Mouse (Mus musculus) myocyte (in vitro differentiated cells): ENCODE measurements around the gene Hal. TPM values are rescaled to one million over a fixed set of nuclear protein-coding genes. Genes with fewer than 3 reads are reported as not detected.

ENCODE experiments used
- H3K27me3 ChIP-seq: one replicate; pipeline ENCODE4 v1.6.1; 2011; ENCODE audit not compliant: control insufficient read depth, insufficient read depth, insufficient read length
- H3K36me3 ChIP-seq: one replicate; pipeline ENCODE4 v1.6.1; 2011; ENCODE audit not compliant: control insufficient read depth, insufficient read depth
- H3K4me2 ChIP-seq: one replicate; pipeline ENCODE4 v1.6.1; 2011; ENCODE audit warnings: low read depth, control low read depth
- H3K4me3 ChIP-seq: one replicate; pipeline ENCODE4 v1.5.1; 2011; ENCODE audit warnings: mild to moderate bottlenecking, control low read depth, moderate library complexity
- H3K79me2 ChIP-seq: one replicate; pipeline ENCODE4 v1.6.1; 2011; ENCODE audit not compliant: control insufficient read depth, insufficient read depth
- H3ac ChIP-seq: one replicate; pipeline ENCODE4 v1.6.1; 2011; ENCODE audit not compliant: control insufficient read depth, insufficient read length
- CEBPB ChIP-seq: IDR thresholded peaks from 2 replicates; pipeline ENCODE4 v1.6.1; 2011; ENCODE audit warnings: mild to moderate bottlenecking, moderate library complexity; ENCODE audit not compliant: poor library complexity, insufficient read depth, severe bottlenecking
- E2F4 ChIP-seq: IDR thresholded peaks from one replicate; pipeline ENCODE4 v1.6.1; 2011; ENCODE audit warnings: mild to moderate bottlenecking, control low read depth, moderate library complexity; ENCODE audit not compliant: insufficient read depth
- MAX ChIP-seq: IDR thresholded peaks from one replicate; pipeline ENCODE4 v1.6.1; 2011; ENCODE audit warnings: low read depth, mild to moderate bottlenecking, control low read depth
- MYOD1 ChIP-seq, 3 experiments: IDR thresholded peaks; one replicate each; pipeline ENCODE4 v1.6.1; 2011; ENCODE audit warnings: control low read depth in 2 of 3, low read depth in 2 of 3, mild to moderate bottlenecking in 2 of 3, moderate library complexity in 1 of 3; ENCODE audit not compliant: insufficient read length in 2 of 3, control insufficient read depth in 1 of 3
- MYOG ChIP-seq, 3 experiments: IDR thresholded peaks; one replicate each; pipeline ENCODE4 v1.6.1; 2011; ENCODE audit warnings: control low read depth in 2 of 3, low read depth in 2 of 3, mild to moderate bottlenecking in 2 of 3; ENCODE audit not compliant: insufficient read length in 2 of 3, control insufficient read depth in 1 of 3, insufficient read depth in 1 of 3
- POLR2A ChIP-seq: IDR thresholded peaks from one replicate; pipeline ENCODE4 v1.6.1; 2011; ENCODE audit warnings: low read depth, mild to moderate bottlenecking, control low read depth, moderate library complexity; ENCODE audit not compliant: insufficient read length
- POLR2AphosphoS2 ChIP-seq: IDR thresholded peaks from one replicate; pipeline ENCODE4 v1.6.1; 2011; ENCODE audit warnings: low read depth, control low read depth; ENCODE audit not compliant: insufficient read length
- REST ChIP-seq: IDR thresholded peaks from one replicate; pipeline ENCODE4 v1.6.1; 2011; ENCODE audit warnings: mild to moderate bottlenecking, control low read depth, moderate library complexity; ENCODE audit not compliant: insufficient read depth, insufficient read length
- SRF ChIP-seq: IDR thresholded peaks from one replicate; pipeline ENCODE4 v1.6.1; 2011; ENCODE audit warnings: low read depth; ENCODE audit not compliant: control insufficient read depth, insufficient read length
- TCF12 ChIP-seq: IDR thresholded peaks from one replicate; pipeline ENCODE4 v1.6.1; 2011; ENCODE audit warnings: mild to moderate bottlenecking, control low read depth; ENCODE audit not compliant: poor library complexity, insufficient read depth, severe bottlenecking
- TCF3 ChIP-seq: IDR thresholded peaks from one replicate; pipeline ENCODE4 v1.6.1; 2011; ENCODE audit warnings: low read depth, control low read depth; ENCODE audit not compliant: insufficient read length
- USF1 ChIP-seq: IDR thresholded peaks from one replicate; pipeline ENCODE4 v1.6.1; 2011; ENCODE audit warnings: low read depth, mild to moderate bottlenecking, control low read depth, moderate library complexity
- polyA plus RNA-seq: library from polyadenylated mRNA; unstranded; fragments of >200 nt; fragmentation: generic; extraction: Trizol; gene quantifications from one replicate; pipeline ENCODE4 v1.2.1, GENCODE M21; 2012; ENCODE audit warnings: missing spikeins

Gene Hal
- polyA plus RNA-seq, 1 experiment, result 0.11 TPM

GRCm38 (mm10) chr10:93509532-93510153 is 21.1 kb downstream of the Hal start:
- H3ac ChIP-seq, result no peak overlapping the region
- no peaks in the 10 kb centered on the region for H3K79me2 ChIP-seq
- no peaks in the 10 kb centered on the region for H3K36me3 ChIP-seq
- no peaks in the 10 kb centered on the region for H3K27me3 ChIP-seq
- H3K4me3 ChIP-seq, result no peak overlapping the region
- H3K4me2 ChIP-seq, result no peak overlapping the region
- TF ChIP-seq SRF (no peak), MYOG (IDR thresholded peaks at IDR 0.05; ENCODE audit: control insufficient read depth in 1 of 3, insufficient read depth in 1 of 3, insufficient read length in 2 of 3, low read depth in 2 of 3) (no peak), MYOD1 (IDR thresholded peaks at IDR 0.05; ENCODE audit: control insufficient read depth in 1 of 3, insufficient read length in 2 of 3, low read depth in 2 of 3) (no peak), TCF12 (no peak), USF1 (no peak), REST (no peak), MAX (no peak), POLR2AphosphoS2 (no peak), CEBPB (no peak), POLR2A (no peak), TCF3 (no peak), E2F4 (no peak)

GRCm38 (mm10) chr10:93515419-93515818 is 26.9 kb downstream of the Hal start:
- no peak overlapping the region for H3K4me2 ChIP-seq
- H3K36me3 ChIP-seq, result no peaks in the 10 kb centered on the region
- TF ChIP-seq TCF12 (no peak), MYOG (IDR thresholded peaks at IDR 0.05; ENCODE audit: control insufficient read depth in 1 of 3, insufficient read depth in 1 of 3, insufficient read length in 2 of 3, low read depth in 2 of 3) (no peak), POLR2A (no peak), REST (no peak), MAX (no peak), CEBPB (no peak), SRF (no peak), POLR2AphosphoS2 (no peak), MYOD1 (IDR thresholded peaks at IDR 0.05; ENCODE audit: control insufficient read depth in 1 of 3, insufficient read length in 2 of 3, low read depth in 2 of 3) (no peak), USF1 (no peak), TCF3 (no peak), E2F4 (no peak)
- H3K79me2 ChIP-seq, result no peaks in the 10 kb centered on the region
- no peak overlapping the region for H3K4me3 ChIP-seq
- no peaks in the 10 kb centered on the region for H3K27me3 ChIP-seq
- H3ac ChIP-seq, result no peak overlapping the region

- Histone ChIP-seq H3K27me3 (no peaks in the 10 kb centered on the region), H3K36me3 (no peaks in the 10 kb centered on the region), H3K4me3 (no peak overlapping the region), H3ac (no peak overlapping the region), H3K79me2 (no peaks in the 10 kb centered on the region), H3K4me2 (no peak overlapping the region)
- TF ChIP-seq POLR2A (no peak), REST (no peak), TCF12 (no peak), MYOD1 (IDR thresholded peaks at IDR 0.05; ENCODE audit: control insufficient read depth in 1 of 3, insufficient read length in 2 of 3, low read depth in 2 of 3) (no peak), POLR2AphosphoS2 (no peak), CEBPB (no peak), TCF3 (no peak), E2F4 (no peak), USF1 (no peak), MYOG (IDR thresholded peaks at IDR 0.05; ENCODE audit: control insufficient read depth in 1 of 3, insufficient read depth in 1 of 3, insufficient read length in 2 of 3, low read depth in 2 of 3) (no peak), SRF (no peak), MAX (no peak)
Measured at GRCm38 (mm10) chr10:93515927-93516326, 27.4 kb downstream of the Hal start.

- Histone ChIP-seq H3ac (no peak overlapping the region), H3K36me3 (no peaks in the 10 kb centered on the region), H3K4me2 (no peak overlapping the region), H3K4me3 (no peak overlapping the region), H3K27me3 (no peaks in the 10 kb centered on the region), H3K79me2 (no peaks in the 10 kb centered on the region)
- TF ChIP-seq REST, result no peak
- no peak for TF ChIP-seq SRF
- no peak for TF ChIP-seq USF1
- no peak for TF ChIP-seq POLR2AphosphoS2
- TF ChIP-seq POLR2A, result no peak
- TF ChIP-seq TCF12, result no peak
- no peak for TF ChIP-seq MAX
- no peak for TF ChIP-seq CEBPB
- no peak for TF ChIP-seq MYOG (IDR thresholded peaks at IDR 0.05; ENCODE audit: control insufficient read depth in 1 of 3, insufficient read depth in 1 of 3, insufficient read length in 2 of 3, low read depth in 2 of 3)
- TF ChIP-seq E2F4, result no peak
Measured at GRCm38 (mm10) chr10:93517754-93518153, 29.2 kb downstream of the Hal start.
